Mouse (Mus musculus): ENCODE data around the gene Skint8.
"Not testable (repeated sequence)": the region's sequence is repeated elsewhere in the genome, so short reads cannot be mapped to it uniquely, and the experiment has no call there.

Gene Skint8

GRCm38 (mm10) chr4:111919092-111919491 lies at the start of gene Skint8:
Gene Skint8, plus strand, starts transcription at chr4:111919392.
- DNase-seq (ENCODE audit: low spot score) = no peak

GRCm38 (mm10) chr4:111880112-111880875 lies 38.9 kb upstream of the Skint8 start:
- no peak for DNase-seq (ENCODE audit: low spot score)

- DNase-seq (ENCODE audit: low spot score) = no peak
Measured at GRCm38 (mm10) chr4:111883543-111883942, 35.6 kb upstream of the Skint8 start.

GRCm38 (mm10) chr4:111886018-111886417 lies 33.2 kb upstream of the Skint8 start:
- no peak for DNase-seq (ENCODE audit: low spot score)

- no peak for DNase-seq (ENCODE audit: low spot score)
Measured at GRCm38 (mm10) chr4:111886607-111887006, 32.6 kb upstream of the Skint8 start.

- DNase-seq (ENCODE audit: low spot score) = no peak
Measured at GRCm38 (mm10) chr4:111892138-111892537, 27.1 kb upstream of the Skint8 start.

- no peak for DNase-seq (ENCODE audit: low spot score)
Measured at GRCm38 (mm10) chr4:111897755-111898154, 21.4 kb upstream of the Skint8 start.

- DNase-seq (ENCODE audit: low spot score) = no peak
Measured at GRCm38 (mm10) chr4:111898566-111898965, 20.6 kb upstream of the Skint8 start.

GRCm38 (mm10) chr4:111900491-111900890 lies 18.7 kb upstream of the Skint8 start:
- DNase-seq (ENCODE audit: low spot score) = not testable (repeated sequence)

GRCm38 (mm10) chr4:111901473-111901872 lies 17.7 kb upstream of the Skint8 start:
- DNase-seq (ENCODE audit: low spot score) = no peak

GRCm38 (mm10) chr4:111902775-111903174 lies 16.4 kb upstream of the Skint8 start, which contains the start of gene Slc5a9:
Gene Slc5a9, minus strand, starts transcription at chr4:111902918.
- no peak for DNase-seq (ENCODE audit: low spot score)

- no peak for DNase-seq (ENCODE audit: low spot score)
Measured at GRCm38 (mm10) chr4:111907926-111908325, 11.3 kb upstream of the Skint8 start.

GRCm38 (mm10) chr4:111961309-111961708 lies 42.1 kb downstream of the Skint8 start:
- DNase-seq (ENCODE audit: low spot score) = no peak

- not testable (repeated sequence) for DNase-seq (ENCODE audit: low spot score)
Measured at GRCm38 (mm10) chr4:111963241-111963640, 44.0 kb downstream of the Skint8 start.

- no peak for DNase-seq (ENCODE audit: low spot score)
Measured at GRCm38 (mm10) chr4:111963669-111964068, 44.5 kb downstream of the Skint8 start.

GRCm38 (mm10) chr4:111972623-111973022 lies 53.4 kb downstream of the Skint8 start, which contains the start of gene Skint7:
Gene Skint7, plus strand, starts transcription at chr4:111972923.
- DNase-seq (ENCODE audit: low spot score) = no peak
